Mouse (Mus musculus): ENCODE data around the gene Qsox2. TPM values are rescaled to one million over a fixed set of nuclear protein-coding genes. Genes with fewer than 3 reads are reported as not detected.
A peak's percentile ranks its signal among the peaks of the same experiment; 100 is the strongest.

Qsox2 gene
- total RNA-seq, 2 experiments from 2014 or later: 5.3 to 10.3 TPM

GRCm38 (mm10) chr2:26227788-26228187, 9.5 kb downstream of the Qsox2 start:
- ATAC-seq (replicated peaks; ENCODE audit: poor library complexity): peak; percentile 97

GRCm38 (mm10) chr2:26225242-26225641, 12.1 kb downstream of the Qsox2 start:
- no peak for ATAC-seq (replicated peaks; ENCODE audit: poor library complexity)

GRCm38 (mm10) chr2:26223961-26224360, 13.4 kb downstream of the Qsox2 start:
- ATAC-seq (replicated peaks; ENCODE audit: poor library complexity): no peak

GRCm38 (mm10) chr2:26214526-26214925, 22.8 kb downstream of the Qsox2 start:
- peak; percentile 96 for ATAC-seq (replicated peaks; ENCODE audit: poor library complexity)

- no peak for ATAC-seq (replicated peaks; ENCODE audit: poor library complexity)
Measured at GRCm38 (mm10) chr2:26209566-26209965, 27.8 kb downstream of the Qsox2 start.

DNA sequence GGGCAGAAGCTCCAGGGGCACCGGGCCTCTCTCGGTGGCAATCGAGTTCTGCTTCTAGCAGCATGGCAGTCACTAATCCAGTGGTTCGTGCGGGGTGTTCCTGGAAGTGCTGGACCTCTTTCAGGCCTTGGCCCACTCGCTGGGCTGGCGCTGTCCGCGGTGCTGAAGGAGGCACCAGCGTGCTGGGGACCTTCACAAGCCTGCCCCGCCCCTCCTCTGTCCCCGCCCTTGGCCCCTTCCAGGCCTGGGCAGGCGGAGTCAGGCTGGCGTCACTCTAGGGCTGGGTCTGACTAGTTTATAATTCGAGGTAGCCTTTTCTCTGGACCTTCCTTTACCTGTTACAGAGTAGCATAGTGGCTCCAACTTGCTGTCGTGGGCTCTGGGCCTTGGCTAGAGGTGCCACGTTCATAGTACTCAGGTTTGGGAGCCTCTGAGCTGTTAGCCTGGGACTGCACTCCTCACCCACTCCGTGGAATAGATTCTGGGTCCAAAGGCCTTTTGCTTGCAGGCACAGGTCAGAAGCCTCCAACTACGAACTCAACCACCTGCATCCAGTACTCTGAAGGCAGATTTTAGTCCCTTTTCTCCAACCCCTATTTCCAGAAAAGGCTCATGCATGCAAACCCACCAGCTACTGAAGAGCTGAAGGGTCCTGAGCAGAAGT, 29.1 kb downstream of the Qsox2 start, which contains the start of gene Lhx3:
Lhx3 (minus strand) TSS at position 164 of the 664 bp plus-strand sequence.
- peak; percentile 95 for ATAC-seq (replicated peaks; ENCODE audit: poor library complexity)

DNA sequence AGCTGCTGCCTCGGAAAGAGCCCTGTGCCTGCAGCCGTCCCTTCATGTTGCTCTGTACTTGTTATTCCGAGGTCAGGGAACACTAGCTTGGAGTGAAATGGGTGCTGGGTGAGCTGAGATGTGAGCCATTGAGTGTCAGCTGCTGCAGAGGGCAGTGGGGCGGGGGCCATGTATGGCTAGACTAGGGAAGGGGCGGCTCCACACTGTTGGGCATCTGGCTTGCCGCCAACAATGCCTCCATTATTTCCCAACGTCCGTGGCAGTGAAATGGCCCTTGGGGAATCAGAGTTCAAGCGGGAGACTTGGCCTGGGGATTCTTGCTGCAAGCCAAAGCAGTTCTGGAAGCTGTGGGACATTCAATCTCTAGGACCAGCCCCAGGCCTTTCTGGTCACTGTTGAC, 29.8 kb downstream of the Qsox2 start:
- ATAC-seq (replicated peaks; ENCODE audit: poor library complexity): no peak

DNA sequence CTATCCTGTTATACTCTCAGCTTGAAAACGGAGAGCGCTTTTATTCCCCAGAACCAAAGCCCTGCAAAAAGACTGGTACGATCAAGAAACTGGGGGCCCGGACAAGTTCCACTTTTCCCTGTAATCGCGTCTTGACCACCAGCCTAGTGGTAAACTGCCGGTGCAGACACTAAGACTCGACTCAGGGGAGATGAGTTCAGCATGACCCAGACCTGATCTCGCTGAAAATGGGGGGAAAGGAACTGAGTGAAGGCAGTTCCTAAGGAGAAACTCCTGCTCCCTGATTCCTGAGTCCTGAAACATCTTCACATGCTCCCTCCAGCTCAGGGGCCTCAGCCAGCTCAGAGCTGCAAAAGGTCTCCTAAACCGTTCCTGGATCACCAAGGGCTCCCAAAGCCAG, 31.6 kb downstream of the Qsox2 start:
- no peak for ATAC-seq (replicated peaks; ENCODE audit: poor library complexity)

DNA sequence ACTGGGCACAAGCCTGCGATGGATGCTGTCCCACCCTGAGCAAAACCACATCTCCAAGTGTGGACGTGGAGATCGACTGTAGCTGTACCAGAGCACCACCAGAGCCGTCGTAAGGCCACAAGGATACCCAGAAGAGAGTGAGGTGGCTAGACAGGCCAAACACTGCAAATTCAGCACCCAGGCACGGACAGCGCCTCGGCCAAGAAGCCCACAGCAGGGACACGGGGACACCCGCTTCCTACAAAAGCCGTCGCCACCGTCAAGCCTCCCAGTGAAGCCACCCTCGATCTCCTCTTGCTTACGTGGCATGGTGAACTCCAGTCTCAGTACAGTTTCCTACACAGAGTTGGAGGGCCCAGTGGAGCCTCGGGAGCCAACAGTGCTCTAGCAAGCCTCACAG, 32.2 kb downstream of the Qsox2 start:
- ATAC-seq (replicated peaks; ENCODE audit: poor library complexity): peak; percentile 62

DNA sequence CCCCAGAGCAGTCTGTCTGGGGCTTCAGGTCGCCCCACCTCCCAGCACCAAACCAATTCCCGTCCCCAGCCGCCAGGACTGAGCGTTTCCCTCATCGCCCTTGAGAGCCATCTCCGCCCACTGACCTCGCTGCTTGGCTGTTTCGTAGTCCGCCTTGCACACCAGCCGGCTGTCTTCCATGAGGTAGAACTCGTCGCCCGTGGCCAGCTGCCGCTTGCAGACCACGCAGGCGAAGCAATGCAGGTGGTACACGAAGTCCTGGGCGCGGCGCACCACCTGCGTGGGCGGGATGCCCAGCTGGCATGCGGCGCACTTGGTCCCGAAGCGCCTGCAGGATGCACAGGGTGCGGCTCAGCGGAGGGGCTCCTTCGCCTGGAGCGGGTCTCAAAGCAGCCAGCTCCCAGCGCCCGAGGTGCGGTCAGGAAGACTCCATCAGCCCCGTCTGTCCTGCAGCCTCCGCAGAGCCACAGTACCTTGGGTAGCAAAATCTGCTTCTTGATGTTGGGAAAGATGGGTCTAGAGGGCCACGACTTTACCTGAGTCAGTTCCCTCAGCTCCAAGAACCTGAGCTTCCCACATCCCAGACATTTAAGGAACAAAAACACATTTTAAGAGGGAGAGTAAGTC, 34.4 kb downstream of the Qsox2 start:
- no peak for ATAC-seq (replicated peaks; ENCODE audit: poor library complexity)

DNA sequence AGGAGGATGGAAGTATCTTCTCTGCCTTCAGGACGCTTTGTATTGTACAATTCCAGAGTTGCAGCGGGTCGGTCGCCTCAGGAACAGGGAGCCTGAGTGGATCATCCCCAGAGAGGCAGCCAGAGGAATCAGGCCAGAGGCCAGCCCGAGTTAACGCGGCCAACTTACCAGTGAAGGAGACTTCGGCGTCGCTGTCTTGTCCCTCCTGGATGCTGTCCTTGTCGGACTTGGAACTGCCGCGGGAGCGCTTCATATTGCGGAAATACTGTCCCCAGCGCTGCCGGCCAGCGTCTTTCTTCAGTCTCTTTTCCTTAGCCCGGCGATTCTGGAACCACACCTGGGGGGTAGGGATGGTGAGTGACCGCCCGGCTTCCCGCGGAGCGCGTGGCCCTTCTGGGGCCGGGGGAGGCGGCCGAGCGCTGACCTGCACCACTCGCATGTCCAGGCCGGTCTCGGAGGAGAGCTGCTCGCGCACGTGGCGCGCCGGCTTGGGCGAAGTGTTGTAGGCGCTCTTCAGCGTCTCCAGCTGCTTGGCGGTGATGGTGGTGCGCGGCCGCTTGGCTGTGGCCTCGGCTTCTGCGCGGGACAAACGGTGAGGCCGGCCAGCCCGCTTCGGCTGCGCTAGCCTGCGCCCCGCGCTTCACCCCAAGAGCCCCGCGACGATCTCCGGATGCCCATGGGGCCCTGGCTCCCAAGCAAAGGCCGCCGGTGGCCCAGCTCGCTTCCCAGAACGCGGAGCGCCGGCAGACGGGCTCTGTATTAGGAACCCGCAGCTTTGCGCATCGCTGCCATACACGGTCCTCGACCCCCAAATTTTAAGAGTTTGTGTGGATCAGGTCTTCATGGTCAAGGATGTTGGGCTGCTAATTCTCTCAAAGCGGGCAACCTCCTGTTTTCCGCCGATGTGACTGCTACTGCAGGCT, 35.1 kb downstream of the Qsox2 start:
- ATAC-seq (replicated peaks; ENCODE audit: poor library complexity): no peak

GRCm38 (mm10) chr2:26198488-26198887, 38.8 kb downstream of the Qsox2 start:
- ATAC-seq (replicated peaks; ENCODE audit: poor library complexity): no peak

DNA sequence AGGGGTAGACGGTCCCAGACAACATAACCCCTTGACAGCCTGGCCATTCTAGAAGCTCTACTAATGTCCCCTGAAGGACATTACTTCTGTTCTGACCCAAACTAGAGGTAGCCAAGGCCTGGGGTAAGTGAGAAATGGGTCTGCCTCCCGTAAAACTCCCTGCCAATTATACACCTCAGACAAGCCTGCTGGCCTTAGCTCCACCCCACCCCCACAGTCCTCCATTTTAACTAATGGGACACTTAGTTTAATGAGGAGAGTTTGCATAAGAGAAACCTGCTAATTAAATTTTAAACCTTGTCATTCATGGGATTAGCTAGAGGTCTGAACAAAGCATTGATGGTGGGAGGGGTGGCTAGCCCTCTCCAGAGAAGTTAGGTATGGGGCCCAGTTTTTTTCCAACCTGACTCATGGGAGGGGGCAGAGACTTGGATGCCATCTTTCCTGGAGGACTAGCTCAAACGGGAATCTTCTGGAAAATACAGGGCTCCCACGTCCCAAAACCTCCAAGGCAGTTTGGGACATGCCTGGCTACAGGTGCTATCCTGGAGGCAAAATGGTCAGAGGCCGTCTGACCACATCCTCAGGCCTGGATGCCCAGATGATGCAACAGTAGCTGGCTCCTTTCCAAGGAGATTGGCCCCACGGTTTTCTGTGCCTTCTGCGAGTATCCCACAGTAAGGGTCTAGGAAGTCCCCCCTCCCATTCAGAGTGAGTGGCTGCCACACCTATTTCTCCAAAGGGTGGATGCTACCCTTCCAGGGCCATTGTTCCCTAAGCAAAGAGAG, 42.6 kb downstream of the Qsox2 start:
- ATAC-seq (replicated peaks; ENCODE audit: poor library complexity): no peak

DNA sequence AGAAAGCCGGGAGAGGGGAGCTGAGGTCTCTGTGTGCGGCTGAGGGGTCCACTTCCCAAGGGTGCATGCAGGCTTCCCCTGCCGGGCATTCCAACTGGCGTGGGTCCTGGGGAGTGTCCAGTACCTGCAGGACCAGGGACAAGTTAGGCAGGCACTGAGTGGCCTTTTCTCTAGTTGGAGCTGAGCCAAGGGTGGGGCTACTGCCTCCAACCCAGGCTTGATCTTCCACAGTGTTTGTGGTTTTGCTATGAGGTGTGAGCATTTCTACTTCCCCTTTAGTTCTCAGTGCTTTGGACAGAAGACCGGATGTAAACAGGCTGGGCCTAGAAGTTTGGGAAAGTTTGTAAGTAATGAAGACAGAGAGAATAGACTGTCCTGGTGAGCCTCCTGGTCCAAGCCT, 48.8 kb downstream of the Qsox2 start:
- ATAC-seq (replicated peaks; ENCODE audit: poor library complexity): peak; percentile 92

- no peak for ATAC-seq (replicated peaks; ENCODE audit: poor library complexity)
Measured at GRCm38 (mm10) chr2:26184352-26184751, 53.0 kb downstream of the Qsox2 start.

GRCm38 (mm10) chr2:26182646-26183045, 54.7 kb downstream of the Qsox2 start:
- ATAC-seq (replicated peaks; ENCODE audit: poor library complexity): peak; percentile 72

DNA sequence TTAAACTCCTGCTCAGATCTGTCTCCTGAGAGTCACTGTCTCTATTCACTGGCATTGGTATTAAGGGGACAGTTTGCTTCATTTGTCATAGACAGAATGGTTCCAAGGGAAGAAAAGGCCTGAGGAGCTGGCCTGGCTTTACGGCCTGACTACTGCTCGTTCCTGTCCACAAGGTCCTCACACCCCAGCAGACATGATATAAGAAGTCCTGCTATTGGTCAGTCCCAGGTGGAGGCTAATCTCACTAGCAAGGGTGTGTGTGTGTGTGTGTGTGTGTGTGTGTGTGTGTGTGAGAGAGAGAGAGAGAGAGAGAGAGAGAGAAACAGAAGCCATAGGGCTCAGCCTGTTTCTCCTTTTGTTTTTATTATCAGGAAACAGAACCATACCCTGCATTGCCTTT, 60.1 kb downstream of the Qsox2 start:
- no peak for ATAC-seq (replicated peaks; ENCODE audit: poor library complexity)

DNA sequence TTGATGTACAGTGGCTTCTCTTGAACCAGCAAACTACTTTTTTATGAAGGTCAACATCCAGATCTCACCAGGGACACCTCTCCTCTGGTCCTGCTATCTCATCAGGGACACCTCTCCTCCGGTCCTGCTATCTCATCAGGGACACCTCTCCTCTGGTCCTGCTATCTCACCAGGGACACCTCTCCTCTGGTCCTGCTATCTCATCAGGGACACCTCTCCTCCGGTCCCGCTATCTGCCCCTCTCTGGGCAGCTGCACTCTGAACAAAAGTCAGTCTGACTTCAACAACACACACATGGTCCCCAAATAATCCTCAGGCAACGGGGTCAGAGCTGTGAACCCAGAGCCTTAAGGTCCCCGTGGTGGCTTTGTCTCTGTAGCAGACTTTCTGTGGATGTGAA, 60.6 kb downstream of the Qsox2 start:
- ATAC-seq (replicated peaks; ENCODE audit: poor library complexity): peak; percentile 85

DNA sequence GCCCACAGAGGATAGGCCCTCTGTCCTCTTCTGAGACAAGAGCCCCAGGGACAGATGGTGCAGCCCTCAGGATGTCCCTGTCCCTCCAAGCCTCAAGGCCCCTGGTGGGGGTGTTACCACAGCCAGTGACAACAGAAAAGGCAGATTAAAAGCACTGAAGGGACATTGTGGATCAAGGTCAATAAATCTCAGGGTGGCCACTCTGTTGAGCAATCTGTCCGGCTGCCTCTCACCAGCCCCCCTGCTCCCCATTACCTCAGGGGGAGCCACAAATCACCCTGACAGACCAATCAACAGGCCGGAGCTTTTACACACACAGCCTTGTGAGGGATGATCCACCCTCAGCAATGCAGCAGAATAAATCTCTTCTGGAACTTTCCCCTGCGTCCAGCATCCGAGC, 62.1 kb downstream of the Qsox2 start:
- no peak for ATAC-seq (replicated peaks; ENCODE audit: poor library complexity)

GRCm38 (mm10) chr2:26172166-26172565, 65.2 kb downstream of the Qsox2 start:
- no peak for ATAC-seq (replicated peaks; ENCODE audit: poor library complexity)

GRCm38 (mm10) chr2:26170376-26170775, 66.9 kb downstream of the Qsox2 start:
- ATAC-seq (replicated peaks; ENCODE audit: poor library complexity): no peak
